Mouse (Mus musculus) kidney, postnatal 14 days (tissue): ENCODE measurements around the gene Vpreb1.
"Not testable (repeated sequence)": the region's sequence is repeated elsewhere in the genome, so short reads cannot be mapped to it uniquely, and the experiment has no call there.

ENCODE experiments used
- DNase-seq: peaks from one replicate; pipeline ENCODE4 v3.0.0; 2022; ENCODE audit warnings: mixed read lengths

The Vpreb1 gene

DNA sequence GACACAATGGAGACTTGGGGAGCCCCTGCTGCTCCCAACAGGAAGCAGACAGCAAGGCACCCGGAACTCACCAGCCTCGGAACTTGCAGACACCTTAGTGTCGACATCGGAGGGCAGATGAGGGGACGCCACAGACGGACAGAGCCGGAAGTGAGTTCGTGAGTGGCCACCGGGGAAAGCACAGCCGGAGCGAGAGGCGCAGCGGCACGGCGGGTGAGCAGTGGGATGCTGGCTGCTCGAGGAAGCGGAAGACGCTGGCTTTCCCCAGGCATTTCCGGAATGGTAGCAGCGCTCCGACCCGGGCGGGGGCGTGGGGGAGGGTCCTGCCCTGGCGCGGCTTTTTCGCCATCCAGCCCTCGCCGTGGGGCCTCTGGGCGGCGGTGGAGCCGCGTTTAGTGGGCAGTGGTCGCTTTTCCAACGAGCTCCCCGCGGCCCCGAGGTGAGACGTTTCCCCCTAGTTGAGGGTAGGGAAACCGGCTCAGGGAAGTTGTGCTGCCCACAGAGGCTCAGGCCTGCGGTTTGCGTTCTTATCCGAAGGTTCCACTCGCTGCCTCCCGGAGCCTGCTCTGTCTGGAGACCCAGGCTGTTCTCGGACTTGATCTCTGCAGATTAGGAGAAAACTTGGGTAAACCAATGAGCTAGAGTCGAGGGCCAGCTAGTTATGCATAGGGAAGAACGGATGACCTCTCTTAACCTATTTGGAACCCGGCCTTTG lies at the start of gene Vpreb1, which contains the start of gene Top3b:
Gene Vpreb1, minus strand, starts transcription at position 227 of the 715 bp plus-strand sequence.
Gene Top3b, plus strand, starts transcription at position 120 of the 715 bp plus-strand sequence.
- peak; percentile 93 for DNase-seq

DNA sequence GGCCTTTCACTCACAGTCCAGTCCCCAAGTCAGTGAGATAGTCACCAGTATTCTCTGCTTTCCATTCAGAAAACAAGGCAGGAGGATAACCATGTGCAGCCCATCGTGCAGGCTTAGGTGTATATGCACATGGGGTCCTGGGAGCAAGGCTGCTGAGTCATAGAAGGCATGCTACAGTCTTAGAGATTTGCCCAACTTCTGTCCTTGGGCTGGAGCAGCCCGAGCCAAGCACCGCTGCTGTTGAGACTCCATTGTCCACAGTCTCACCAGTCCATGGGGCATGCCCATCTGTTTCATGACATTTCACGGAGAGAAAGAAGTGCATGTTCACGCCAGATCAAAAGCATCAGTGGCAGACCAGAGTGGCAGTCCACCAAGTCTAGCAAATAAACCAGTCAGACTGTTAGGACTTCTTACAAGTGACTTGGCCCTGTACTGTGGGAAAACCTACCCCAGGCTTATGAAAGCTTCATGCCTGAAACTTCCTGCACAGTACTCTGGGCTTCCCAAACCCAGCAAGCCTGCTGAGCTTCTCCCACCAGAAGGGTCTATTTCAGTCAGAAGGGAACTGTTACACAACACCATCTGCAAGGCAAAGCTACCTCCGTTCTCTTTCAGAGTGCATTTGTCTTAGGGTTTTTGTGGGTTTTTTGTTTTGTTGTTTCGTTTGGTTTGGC lies 47.9 kb upstream of the Vpreb1 start:
- no peak for DNase-seq

DNA sequence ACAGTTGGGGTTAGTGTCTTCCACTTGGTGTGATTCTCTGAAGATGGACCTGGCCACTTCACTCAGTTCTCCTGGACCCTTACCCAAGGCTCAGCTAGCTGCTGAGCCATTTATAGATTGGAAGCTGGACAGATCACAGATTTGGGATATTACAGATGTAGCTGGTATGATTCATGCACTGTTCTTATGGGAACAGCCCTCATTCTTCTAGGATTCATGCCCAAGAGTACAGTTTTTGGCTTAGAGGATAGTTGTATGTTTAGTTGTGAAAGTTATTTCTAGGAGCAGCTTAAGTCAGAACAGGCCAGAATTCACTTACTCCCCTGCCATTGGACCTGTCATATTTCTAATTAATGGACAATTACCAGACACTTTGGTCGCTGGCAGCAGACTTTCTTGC lies 42.8 kb upstream of the Vpreb1 start:
- DNase-seq = no peak

DNA sequence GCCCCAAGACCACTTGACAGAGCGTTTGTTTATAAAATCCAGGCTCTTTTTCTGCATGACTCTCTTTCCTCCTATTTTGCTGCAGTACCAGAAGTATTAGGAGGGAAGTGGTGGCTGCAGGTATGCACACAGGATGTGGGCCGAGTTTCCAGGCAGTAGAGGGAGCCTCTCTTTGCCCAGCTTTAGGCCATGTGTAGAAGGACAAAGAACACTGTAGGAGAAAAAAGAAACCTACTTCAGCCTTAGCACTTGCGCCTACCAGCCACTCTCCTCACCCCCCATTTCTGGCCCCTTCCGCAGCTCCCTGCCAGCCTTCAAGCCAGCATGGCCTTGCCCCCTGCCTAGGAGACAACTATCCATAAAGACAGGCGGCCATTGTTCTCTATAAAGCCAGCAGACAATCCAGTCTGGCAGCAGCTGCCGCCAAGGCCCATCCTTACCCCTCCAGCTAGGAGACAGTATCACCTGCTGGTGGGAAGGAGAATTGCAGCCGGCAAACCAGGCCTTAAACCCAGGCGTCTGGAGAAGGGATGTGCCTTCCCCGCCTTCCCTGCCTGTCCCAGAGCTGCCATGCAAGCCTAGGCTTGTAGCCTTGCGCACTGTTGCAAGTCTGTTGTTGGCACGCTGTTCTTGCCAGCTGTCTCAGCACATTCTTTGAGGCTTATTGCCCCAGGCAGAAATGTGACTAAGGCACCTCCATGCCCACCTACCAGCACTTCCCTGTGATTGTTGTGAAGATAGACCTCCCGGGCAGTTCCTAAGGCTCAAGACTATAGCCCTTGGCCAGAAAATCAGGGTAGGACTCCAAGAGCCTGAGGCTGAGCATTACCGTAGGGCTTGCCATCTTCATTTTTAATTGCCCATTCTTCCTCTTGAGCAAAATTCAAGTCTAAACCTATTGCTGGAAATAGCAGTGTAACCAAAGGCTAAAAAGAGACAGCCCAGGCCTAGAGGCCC lies 41.3 kb upstream of the Vpreb1 start:
- DNase-seq = peak; percentile 80

DNA sequence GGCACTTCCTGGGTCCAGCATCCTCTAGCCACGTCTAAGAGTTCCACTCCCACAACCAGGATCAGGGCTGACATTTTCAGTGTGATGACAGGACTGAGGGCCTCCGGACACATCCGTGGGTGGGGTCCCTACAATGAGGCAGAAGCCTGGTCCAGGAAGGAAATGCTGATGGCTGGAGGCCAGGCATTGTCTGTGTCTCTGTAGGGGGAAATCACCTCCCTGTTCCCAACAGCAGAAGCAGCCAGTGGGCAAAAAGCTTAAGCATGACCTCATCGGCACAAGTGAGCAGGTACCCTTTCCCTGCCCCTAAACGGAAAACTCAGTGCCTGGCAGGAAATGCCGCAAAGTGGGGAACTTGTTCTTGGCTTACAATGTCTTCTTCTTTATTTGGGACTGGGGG lies 37.2 kb upstream of the Vpreb1 start:
- peak; percentile 89 for DNase-seq

DNA sequence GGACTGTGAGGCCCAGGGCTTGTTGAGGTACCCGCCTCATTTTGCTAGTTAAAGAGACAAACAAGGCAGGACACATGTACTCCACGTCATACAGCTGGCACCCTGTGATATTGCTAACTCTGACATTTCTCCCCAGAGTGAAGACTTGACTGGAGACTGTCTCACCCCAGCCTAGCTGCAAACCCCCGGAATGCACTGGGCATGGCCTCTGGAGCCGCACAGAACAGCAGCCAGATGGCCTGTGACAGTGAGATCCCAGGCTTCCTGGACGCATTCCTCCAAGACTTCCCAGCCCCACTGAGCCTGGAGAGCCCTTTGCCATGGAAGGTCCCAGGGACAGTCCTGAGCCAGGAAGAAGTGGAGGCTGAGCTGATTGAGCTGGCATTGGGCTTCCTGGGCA lies 32.5 kb upstream of the Vpreb1 start:
- no peak for DNase-seq

DNA sequence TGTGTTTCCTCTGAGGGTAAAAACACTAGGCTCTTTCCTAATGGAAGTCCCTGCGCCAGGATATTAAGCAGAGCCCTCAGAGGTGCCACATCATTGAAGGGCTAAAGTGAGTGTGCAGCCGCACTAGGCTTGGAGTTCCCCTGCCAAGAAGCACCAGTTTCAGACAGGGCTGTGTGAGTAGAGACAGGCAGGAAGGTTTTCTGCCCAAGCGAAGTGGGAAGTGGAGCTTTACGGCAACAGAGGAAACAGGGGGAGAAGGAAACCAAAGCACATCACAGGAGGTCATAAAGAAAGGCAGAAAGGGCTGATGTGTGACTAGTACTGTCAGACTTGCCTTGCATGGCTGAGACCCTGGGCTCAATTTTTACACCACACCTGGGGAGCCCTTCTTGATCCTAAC lies 31.7 kb upstream of the Vpreb1 start:
- peak; percentile 12 for DNase-seq

DNA sequence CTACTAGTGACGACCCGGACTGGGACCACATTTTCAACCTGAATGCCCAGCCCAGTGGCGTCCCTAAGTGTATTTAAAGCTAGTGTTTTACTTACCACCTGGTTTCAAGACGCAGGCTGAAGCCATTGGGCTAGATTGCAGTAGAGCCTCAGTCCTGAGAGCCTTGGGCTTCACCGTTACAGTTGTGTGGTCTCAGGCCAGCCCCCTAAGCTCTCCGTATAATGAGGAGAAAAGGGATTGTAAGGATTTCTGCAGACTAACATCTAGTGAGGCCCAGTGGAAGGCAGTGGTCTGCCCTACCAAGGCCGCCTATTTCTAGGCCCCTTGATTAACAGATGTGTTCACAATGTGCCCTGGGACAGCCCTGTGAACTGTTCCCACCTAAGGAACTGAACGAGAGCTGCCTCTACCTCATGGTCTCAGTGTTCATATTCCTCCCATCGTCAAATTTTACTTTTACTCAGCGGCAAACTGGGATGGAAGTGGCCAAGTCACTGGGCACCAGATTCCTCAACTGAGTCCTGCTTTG lies 26.5 kb upstream of the Vpreb1 start:
- DNase-seq = no peak

DNA sequence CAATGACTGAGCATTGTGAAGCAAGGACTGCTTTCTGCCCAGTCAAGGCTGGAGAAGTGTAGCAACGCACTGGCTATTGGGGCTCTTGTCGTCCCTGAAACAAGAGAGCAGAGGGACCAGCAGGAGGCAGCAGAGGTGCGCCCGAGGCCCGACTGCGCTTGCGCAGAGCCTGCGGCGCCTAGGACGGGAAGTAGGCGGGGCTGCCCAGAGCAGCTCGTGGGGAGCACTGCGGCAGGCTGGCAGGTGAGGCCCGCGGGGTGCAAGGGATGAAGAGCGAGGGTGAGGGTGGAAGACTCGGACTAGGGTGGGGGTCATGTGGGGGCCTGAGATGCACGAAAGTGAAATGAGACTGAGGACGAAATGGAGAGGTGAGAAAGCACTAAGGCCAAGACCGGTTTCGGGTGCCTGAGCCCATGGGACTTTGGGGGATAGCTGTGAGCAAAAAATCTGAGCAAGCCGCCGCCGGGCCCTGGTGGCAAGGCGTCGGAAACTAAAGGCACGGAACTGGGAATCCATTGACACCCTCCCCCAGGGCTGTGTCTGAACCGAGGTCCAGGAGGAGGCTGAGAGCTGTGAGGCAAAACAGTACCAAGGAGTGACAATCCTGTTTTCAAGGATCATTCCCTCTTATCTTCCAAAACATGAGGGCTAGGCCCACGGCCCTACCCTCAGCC lies 25.9 kb upstream of the Vpreb1 start, which contains the start of gene Ppm1f:
Gene Ppm1f, plus strand, starts transcription at position 88 of the 674 bp plus-strand sequence.
- peak; percentile 96 for DNase-seq

DNA sequence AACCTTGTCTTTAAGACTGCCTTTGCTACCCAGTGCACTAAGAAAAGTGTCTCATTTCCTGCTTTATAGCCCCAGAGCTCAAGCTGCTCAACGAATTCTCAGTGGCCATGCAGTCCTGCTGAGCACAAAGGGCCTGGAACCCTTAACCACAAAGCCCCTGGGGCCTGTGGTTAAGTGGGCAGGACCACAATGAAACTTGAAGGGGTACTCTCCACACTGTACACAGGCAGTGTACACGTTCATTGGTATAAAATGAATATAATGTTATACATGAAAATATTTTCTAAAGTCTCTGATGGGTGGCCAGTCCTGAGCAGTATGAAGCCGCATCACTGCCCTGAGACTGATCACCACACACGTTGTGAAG lies 25.4 kb upstream of the Vpreb1 start:
- DNase-seq = no peak

DNA sequence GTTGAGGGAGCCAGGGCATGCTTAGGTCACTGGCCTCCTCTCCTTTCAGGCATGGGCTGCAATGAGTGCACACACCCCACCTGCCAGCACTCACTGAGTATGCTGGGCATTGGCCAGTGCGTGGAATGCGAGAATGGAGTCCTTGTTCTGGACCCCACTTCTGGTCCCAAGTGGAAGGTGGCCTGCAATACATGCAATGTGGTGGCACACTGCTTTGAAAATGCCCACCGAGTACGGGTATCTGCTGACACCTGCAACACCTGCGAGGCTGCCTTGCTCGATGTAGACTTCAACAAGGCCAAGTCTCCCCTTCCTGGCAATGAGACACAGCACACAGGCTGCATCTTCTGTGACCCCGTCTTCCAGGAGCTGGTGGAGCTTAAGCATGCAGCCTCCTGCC lies 21.7 kb upstream of the Vpreb1 start:
- DNase-seq = no peak

DNA sequence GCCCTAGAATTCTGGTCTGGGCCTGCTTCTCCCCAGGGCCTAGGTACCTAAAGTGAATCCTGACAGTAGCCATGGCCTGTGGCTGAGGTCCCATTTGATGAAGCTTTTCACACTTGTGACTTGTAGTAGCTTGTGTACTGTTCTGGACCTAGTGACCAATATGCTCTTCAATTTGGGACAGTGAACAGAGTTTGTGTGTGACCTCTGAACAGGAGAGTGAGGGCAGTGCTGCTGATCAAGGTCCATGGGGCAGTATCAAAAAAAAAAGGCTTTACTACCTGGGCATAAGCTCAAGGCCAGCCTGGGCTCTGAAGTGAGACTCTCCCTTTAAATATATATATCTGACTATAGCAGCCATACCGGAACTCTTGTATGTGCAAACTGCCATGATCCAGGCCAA lies 17.7 kb upstream of the Vpreb1 start:
- DNase-seq = no peak

DNA sequence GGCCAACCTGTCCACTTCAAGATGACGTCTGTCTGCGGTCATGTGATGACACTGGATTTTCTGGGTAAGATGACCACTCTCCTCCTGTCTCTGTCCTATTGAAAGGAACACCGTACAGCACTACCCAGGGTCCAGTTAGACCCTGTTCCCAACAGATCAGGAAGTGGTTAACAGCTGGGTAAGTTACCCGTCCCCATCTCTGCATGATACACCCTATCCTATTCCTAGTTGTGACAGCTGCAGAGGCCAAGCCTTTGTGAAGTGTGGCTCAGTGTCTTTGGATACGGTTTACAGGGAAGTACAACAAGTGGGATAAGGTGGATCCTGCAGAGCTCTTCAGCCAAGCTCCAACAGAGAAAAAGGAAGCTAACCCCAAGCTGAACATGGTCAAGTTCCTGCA lies 8.4 kb upstream of the Vpreb1 start:
- no peak for DNase-seq

DNA sequence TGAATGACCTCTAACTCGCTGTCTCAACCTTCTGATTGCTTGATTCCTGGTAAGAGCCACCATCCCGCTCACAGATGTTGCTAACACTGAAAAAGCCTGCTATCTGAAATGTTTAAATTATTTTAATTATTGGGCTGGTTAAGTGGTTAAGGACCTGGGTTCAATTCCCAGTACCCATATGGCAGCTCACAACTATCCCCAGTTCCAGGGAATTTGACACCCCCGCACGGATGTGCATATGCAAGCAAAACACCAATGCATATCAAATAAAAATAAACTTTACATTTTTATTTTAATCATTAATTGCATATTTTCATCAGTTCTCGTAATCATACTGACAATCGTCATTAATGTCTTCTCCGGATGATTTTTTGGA lies 414 bp downstream of the Vpreb1 start:
- no peak for DNase-seq

DNA sequence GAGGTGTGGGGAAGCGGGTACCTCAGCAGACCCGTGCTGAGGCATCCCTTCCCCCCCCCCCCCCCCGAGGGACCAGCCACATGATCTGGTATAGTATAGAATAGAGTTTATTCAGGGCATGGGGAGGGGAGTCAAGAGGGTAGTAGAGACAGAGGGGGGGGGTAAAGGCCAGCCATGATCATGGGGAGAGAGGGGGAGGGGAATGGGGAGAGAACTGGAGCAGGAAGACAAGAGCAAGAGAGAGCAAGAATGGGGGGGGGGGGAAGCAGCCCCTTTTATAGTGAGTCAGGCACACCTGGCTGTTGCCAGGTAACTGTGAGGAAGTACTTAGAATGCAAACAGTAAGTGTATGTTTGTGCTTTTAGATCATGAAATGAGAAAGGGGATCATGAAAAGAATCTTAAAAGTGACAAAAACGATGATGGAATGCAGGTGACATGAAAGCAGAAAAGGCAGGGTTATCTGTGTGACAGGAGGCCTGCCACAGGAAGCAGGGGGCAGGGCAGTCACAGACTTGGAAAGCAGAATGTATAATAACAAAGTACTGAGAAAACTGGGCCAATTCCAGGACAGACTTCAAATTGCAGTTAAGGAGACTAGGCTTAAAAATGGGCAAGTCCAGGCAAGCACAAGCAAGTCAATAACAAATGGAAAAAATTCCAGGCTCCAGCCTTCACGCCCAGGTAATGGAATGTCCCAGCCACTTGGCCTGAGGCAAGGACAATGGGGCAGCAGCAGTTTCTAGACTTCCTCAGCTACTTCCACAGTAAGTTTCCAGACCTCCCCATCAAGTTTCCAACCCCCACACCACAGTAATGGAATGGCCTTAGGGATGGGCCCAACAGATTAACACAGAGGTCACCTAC lies 4.7 kb downstream of the Vpreb1 start:
- DNase-seq = peak; percentile 84

DNA sequence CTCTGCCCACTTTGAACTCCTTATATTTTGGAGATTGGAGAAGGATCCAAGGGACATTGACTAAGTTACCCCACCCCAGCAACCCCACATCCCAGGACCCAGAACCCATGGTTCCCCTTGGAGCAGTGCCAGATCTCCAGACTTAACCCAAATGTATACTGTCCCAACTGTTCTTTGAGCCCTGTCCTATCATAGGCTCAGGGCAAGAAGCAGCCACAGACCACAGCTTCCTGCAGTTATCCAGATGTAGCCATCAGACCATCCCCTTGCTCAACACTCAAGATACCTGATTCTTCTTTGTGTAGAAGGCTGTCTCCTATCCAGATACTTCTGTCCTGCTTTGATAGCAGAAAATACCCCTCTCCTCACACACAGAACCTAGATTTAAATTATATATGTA lies 5.4 kb downstream of the Vpreb1 start:
- DNase-seq = no peak

DNA sequence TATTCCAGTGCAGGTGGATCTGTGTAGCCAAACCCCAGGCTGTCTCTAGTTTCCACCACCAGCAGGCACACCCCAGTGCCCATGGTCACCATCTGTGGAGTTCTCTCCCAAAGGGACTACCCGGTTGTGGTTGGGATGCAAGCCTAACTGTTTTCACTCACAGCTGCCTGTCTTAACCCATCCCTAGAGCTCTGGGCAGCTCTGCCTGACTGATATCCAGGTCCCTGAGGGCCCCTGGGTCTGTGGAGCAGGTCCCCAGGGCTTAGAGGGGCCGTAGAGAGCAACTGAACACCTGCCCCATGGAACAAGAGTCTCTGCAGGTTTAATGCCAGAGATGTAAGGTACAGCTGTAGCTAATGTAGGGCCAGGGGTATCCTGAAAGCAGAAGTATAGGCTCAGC lies 6.7 kb downstream of the Vpreb1 start, which contains the start of gene Igll1:
Gene Igll1, minus strand, starts transcription at position 8 of the 400 bp plus-strand sequence.
- no peak for DNase-seq

DNA sequence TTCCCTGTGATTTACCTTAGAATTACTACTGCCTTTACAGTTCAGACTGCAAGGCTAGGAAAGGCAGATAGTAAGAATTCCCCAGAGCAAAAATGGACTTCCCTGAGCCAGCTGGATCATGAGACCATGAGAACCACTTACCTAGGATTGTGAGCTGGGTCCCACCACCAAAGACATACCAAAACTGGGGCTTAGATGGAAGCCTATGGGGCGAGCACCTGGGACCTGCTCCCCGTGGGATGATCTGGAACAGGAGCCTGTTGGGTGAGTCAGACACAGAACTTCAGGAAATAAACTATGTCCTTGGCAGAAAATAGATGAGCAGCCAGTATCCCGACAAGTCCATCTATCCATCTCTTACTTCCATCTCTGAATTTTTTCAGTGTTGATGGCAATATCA lies 8.4 kb downstream of the Vpreb1 start:
- no peak for DNase-seq

DNA sequence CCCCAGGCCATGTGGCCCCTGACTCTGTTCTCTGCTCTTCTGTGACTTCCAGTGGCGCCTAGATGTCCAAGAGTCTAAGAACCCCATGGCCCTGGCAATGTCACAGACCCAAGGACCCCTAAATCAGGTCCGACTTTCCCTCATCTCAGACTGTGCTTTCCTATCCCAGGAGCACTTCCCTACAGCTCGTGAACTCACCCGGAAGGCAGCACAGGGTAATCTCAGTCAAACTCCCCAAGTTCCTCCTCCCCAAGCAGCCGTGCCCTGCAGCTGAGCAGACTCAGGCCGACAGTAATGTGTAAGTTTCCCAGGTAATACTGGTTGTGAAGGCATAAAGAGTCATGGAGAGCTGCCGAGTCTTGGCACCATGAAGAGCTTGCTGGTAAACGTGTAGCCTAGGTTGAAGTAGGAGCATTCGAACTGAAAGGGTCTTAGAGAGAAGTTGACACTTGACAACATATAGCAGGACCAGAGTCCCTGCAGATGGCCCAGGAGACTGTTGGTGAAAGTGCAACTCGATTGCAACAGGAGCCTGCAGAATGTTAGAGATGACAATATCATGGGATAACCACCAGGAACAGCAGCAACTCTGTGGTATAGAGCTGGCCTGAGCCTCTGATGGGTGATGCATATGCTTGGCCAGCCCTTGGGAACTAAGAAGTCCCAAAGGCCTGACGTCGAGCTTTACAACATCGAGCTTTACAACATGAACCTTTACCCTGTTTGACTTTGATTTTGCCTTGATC lies 13.7 kb downstream of the Vpreb1 start:
- DNase-seq = no peak

DNA sequence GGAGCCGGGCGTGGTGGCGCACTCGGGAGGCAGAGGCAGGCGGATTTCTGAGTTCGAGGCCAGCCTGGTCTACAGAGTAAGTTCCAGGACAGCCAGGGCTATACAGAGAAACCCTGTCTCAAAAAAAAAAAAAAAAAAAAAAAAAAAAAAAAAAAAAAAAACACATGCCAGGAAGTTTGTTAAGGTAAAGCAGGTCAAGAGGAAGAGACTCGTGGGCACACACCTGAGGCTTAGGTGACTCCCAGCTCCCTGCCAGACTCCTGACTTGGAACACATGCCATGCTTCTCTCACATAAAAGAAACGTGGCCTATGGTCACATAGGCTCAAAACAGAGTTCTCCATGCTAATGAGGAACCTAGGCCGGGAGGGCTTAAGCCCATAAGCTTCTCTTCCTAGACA lies 14.6 kb downstream of the Vpreb1 start:
- DNase-seq = not testable (repeated sequence)

DNA sequence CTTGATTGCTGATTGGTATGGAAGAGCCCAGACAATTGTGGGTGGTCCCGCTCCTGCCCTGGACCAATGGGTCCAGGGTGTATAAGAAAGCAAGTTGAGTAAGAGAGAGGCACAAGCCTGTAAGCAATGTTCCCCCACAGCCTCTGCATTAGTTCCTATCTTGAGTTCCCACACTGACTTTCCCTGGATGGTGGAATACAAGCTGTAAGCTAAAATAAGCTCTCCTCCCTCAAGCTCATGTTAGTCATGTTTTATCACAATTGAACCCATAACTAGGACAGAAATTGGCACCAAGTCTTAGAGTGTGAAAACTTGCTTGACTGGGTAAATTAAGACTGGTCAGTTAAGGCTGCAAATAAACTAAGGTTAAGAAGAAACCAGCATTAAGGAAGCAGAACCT lies 15.1 kb downstream of the Vpreb1 start:
- DNase-seq = no peak
